In genomic region chr17:86964041-86964440, GRCm38 (mm10) we compare ENCODE assay signal across 8 mouse cellular contexts. TPM values are rescaled to one million over a fixed set of nuclear protein-coding genes. Genes with fewer than 3 reads are reported as not detected.
DNase-seq lines count a peak whose midpoint lies in the region; ATAC-seq and TF ChIP-seq lines count a peak whose summit lies in the region.

No protein-coding gene starts in this region.

- H3K4me3 ChIP-seq in layer of hippocampus, adult 2 months: peak overlapping the region; percentile 88
- peak overlapping the region; percentile 90 for H3K4me3 ChIP-seq in hindbrain, embryonic 10.5 days
- H3K4me3 ChIP-seq in liver, embryonic 15.5 days (replicated peaks): peak overlapping the region; percentile 60
- peak overlapping the region; percentile 79 for H3K4me3 ChIP-seq in stomach, embryonic 16.5 days (replicated peaks; ENCODE audit: low read length)

- no peaks in the 10 kb centered on the region for H3K9me3 ChIP-seq in hindbrain, embryonic 10.5 days
- H3K9me3 ChIP-seq in liver, embryonic 15.5 days (replicated peaks): no peaks in the 10 kb centered on the region
- no peaks in the 10 kb centered on the region for H3K9me3 ChIP-seq in stomach, embryonic 16.5 days (replicated peaks; ENCODE audit: control insufficient read depth, low read length)

- peaks cover 6% of the 10 kb centered on the region; the same call in 1 of the 2 replicates for H3K27me3 ChIP-seq in hindbrain, embryonic 10.5 days (ENCODE audit: insufficient read depth, poor library complexity, severe bottlenecking)
- peaks cover 45% of the 10 kb centered on the region for H3K27me3 ChIP-seq in liver, embryonic 15.5 days
- H3K27me3 ChIP-seq in stomach, embryonic 16.5 days (ENCODE audit: control insufficient read depth, insufficient read depth, low read length): no peaks in the 10 kb centered on the region

- no peak overlapping the region for H3K9ac ChIP-seq in liver, embryonic 15.5 days
- peak overlapping the region; percentile 97 for H3K9ac ChIP-seq in stomach, embryonic 16.5 days (ENCODE audit: low read length)

- peak overlapping the region; percentile 99 for H3K27ac ChIP-seq in layer of hippocampus, adult 2 months
- H3K27ac ChIP-seq in hindbrain, embryonic 10.5 days: peak overlapping the region; percentile 96
- H3K27ac ChIP-seq in liver, embryonic 15.5 days (replicated peaks): no peak overlapping the region
- peak overlapping the region; percentile 89 for H3K27ac ChIP-seq in stomach, embryonic 16.5 days (ENCODE audit: low read length)

- H3K4me1 ChIP-seq in hindbrain, embryonic 10.5 days (replicated peaks): peaks cover 49% of the 10 kb centered on the region
- H3K4me1 ChIP-seq in liver, embryonic 15.5 days (replicated peaks): peaks cover 7% of the 10 kb centered on the region; the same call in 1 of the 2 replicates
- peaks cover 36% of the 10 kb centered on the region for H3K4me1 ChIP-seq in stomach, embryonic 16.5 days (ENCODE audit: control insufficient read depth, insufficient read depth, low read length)

- ATAC-seq in liver, embryonic 15.5 days (ENCODE audit: insufficient read depth): no peak
- no peak for ATAC-seq in stomach, embryonic 16.5 days (ENCODE audit: insufficient read depth, low FRiP score)

- peak in 1 of 2 experiments; percentile 6 for DNase-seq in layer of hippocampus, adult 2 months (ENCODE audit: low spot score in 2 of 2)
- no peak for DNase-seq in layer of hippocampus, postnatal 14 days (ENCODE audit: low spot score in 2 of 2)
- peak; percentile 32 to 52 for DNase-seq in cerebellum, postnatal 14 days
- peak; percentile 17 for DNase-seq in hindbrain, embryonic 10.5 days (ENCODE audit: low spot score)
- DNase-seq in thymus, postnatal 25 days: no peak
- no peak for DNase-seq in testis, postnatal 14 days (ENCODE audit: low spot score)

- WGBS in hindbrain, embryonic 10.5 days: 0% methylated on average over 6 of the region's 6 CpGs
- 0% methylated on average over 6 of the region's 6 CpGs for WGBS in liver, embryonic 15.5 days (ENCODE audit: insufficient replicate concordance)
- WGBS in stomach, embryonic 16.5 days: 2% methylated on average over 6 of the region's 6 CpGs

- peaks cover 16% of the 10 kb centered on the region; the same call in 1 of the 2 replicates for H3K36me3 ChIP-seq in hindbrain, embryonic 10.5 days
- H3K36me3 ChIP-seq in liver, embryonic 15.5 days (replicated peaks): no peaks in the 10 kb centered on the region
- no peaks in the 10 kb centered on the region for H3K36me3 ChIP-seq in stomach, embryonic 16.5 days (ENCODE audit: control insufficient read depth, insufficient read depth, low read length)

- TF ChIP-seq CTCF in layer of hippocampus, adult 2 months (conservative IDR thresholded peaks at IDR 0.05): no peak

- peak overlapping the region; percentile 75 for H3K4me2 ChIP-seq in liver, embryonic 15.5 days
- peak overlapping the region; percentile 68 for H3K4me2 ChIP-seq in stomach, embryonic 16.5 days (ENCODE audit: low read depth, low read length)

RNA-seq across cellular contexts. Expression of gene Rhoq, which starts 1.2 kb away (rescaled TPM):
- 10 to 100 TPM; 25.5 to 35.0 TPM for total RNA-seq in layer of hippocampus, adult 2 months (2021)
- total RNA-seq in layer of hippocampus, postnatal 14 days (2021): 10 to 100 TPM; 32.1 to 33.5 TPM
- polyA plus RNA-seq in hindbrain, embryonic 10.5 days (2016; fragmentation: Nextera tagmentation; extraction: Ambion mirVana): 8.4 and 9.7 TPM in 2 replicates
- polyA plus RNA-seq in liver, embryonic 15.5 days (2015; fragmentation: Nextera tagmentation; extraction: Ambion mirVana): 1.4 TPM in 2 replicates
- polyA plus RNA-seq in stomach, embryonic 16.5 days (2015; fragmentation: Nextera tagmentation; extraction: Ambion mirVana): 9.0 and 11.1 TPM in 2 replicates

RNA-seq across cellular contexts. Expression of gene Atp6v1e2, which starts 16.3 kb away (rescaled TPM):
- total RNA-seq in layer of hippocampus, adult 2 months (2021): not detected
- total RNA-seq in layer of hippocampus, postnatal 14 days (2021): under 1 TPM in 1 of 2 experiments, not detected in 1; 0.35 TPM
- not detected in 2 replicates for polyA plus RNA-seq in hindbrain, embryonic 10.5 days (2016; fragmentation: Nextera tagmentation; extraction: Ambion mirVana)
- polyA plus RNA-seq in liver, embryonic 15.5 days (2015; fragmentation: Nextera tagmentation; extraction: Ambion mirVana): not detected in 2 replicates
- 0.18 TPM in 1 of 2 replicates, not detected in the other for polyA plus RNA-seq in stomach, embryonic 16.5 days (2015; fragmentation: Nextera tagmentation; extraction: Ambion mirVana)

RNA-seq across cellular contexts. Expression of gene Tmem247, which starts 46.9 kb away (rescaled TPM):
- not detected for total RNA-seq in layer of hippocampus, adult 2 months (2021)
- not detected for total RNA-seq in layer of hippocampus, postnatal 14 days (2021)
- not detected in 2 replicates for polyA plus RNA-seq in hindbrain, embryonic 10.5 days (2016; fragmentation: Nextera tagmentation; extraction: Ambion mirVana)
- not detected in 2 replicates for polyA plus RNA-seq in liver, embryonic 15.5 days (2015; fragmentation: Nextera tagmentation; extraction: Ambion mirVana)
- not detected in 2 replicates for polyA plus RNA-seq in stomach, embryonic 16.5 days (2015; fragmentation: Nextera tagmentation; extraction: Ambion mirVana)

Comparison
In these comparisons a context has a peak if more than half of its experiments do, and no peak if none do; other contexts are left out.
1. DNase-seq: peak in cerebellum, postnatal 14 days (2 of 2) and hindbrain, embryonic 10.5 days (single experiment); none in layer of hippocampus, postnatal 14 days (0 of 2), thymus, postnatal 25 days (single experiment) and testis, postnatal 14 days (single experiment).
2. Peak in every context shown above with its lines, with median percentiles within 50 percentile points of each other: H3K4me3 ChIP-seq.